Mouse (Mus musculus): ENCODE measurements around the gene Oxsr1.
"Not testable (repeated sequence)": the region's sequence is repeated elsewhere in the genome, so short reads cannot be mapped to it uniquely, and the experiment has no call there.

The Oxsr1 gene

DNA sequence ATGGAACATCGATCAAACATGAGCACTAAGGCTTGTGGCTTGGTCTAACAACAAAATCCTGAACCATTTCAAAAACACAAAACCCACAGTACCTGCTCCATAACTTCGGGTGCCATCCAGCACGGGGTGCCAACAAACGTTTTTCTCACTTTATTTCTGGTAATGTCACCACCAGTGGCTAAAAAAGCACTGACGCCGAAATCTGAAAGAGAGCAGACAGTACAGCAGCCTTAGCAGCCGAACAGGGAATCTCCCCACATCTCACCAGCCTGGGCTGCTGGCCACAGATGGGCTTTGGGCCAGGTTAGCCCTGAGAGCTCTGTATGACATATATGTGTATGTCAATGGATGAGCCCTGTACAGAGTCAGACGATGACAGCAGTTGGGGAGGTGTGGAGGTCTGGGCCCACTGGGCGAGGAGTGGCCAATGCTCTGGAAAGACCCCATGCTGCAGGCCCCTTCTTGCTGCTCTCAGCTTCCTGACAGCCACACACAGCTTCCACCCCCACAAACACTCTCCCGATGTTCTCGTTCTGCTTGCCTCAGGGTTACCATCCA, 53.6 kb downstream of the Oxsr1 start:
- no peak for DNase-seq (ENCODE audit: low spot score)

DNA sequence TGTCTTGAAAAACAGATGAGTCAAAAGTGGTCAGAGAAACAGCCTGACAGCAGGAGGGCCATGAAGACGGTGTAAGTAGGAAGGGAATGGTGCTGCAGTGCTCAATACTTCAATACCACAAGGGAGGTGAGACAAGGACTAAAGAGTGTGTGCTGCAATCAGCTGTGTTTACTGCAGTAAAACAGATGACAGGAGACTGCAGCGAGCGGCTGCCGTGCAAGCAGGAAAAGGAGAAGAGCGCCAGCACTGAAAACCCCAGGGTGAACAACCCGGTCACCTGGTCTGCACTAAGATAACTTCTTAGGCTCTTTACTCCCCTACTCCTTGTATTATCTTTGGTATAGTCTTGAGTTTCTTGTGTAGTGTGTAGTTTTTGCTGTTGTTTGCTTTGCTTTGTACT, 54.1 kb downstream of the Oxsr1 start:
- DNase-seq (ENCODE audit: low spot score), result no peak

DNA sequence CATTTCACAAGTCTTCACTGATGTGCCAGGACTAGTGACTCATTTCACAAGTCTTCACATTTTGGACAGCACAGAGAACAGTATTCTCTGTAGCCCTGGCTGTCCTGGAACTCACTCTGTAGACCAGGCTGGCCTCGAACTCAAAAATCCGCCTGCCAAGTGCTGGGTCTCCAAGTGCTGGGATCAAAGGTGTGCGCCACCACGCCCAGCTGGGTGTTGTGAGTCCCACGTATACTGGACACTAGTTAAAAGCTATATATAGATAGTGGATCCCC, 56.2 kb downstream of the Oxsr1 start:
- DNase-seq (ENCODE audit: low spot score), result not testable (repeated sequence)

DNA sequence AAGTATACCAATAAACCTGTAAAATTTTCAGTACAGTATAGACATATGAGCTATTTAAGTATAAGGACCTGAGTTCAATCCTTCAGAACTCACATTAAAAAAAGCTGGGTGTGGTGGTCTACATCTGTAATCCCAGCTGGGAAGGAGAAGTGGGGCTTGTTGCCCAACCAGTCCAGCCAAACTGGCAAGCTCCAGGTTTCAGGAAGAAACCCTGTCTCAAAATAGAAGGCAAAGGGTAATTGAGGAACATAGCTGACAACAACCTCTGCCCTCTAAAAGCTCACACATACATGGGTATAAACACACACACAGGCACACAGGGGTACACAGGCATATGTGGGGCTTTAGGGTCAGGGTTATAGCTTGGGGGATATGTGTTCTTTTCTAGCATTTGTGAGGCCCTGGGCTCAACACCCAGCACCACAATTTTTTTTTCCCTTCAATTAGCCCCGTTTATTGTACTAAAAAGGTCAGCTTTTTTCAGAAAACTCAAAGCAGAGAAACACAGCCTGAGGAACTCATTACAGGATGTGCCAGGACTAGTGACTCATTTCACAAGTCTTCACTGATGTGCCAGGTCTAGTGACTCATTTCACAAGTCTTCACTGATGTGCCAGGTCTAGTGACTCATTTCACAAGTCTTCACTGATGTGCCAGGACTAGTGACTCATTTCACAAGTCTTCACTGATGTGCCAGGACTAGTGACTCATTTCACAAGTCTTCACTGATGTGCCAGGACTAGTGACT, 56.7 kb downstream of the Oxsr1 start:
- not testable (repeated sequence) for DNase-seq (ENCODE audit: low spot score)

DNA sequence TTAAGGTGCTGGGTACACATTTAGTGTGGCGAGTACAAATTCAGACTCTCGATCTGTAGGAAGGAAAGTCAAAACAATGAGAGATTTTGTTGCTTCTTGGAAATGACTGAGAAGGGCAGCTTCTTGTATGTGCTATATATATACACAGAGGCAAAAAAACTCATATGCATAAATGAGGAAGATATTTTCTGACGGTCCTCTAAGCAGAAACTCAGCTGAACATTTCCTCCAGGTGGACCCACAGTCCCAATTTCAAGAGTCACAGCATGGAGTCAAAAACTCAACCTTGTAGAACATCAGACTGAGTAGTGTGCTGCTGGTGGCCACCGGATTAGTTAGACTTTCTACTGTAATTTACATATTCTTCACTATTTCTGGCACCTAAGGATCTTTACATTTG, 59.2 kb downstream of the Oxsr1 start:
- DNase-seq (ENCODE audit: low spot score), result no peak

DNA sequence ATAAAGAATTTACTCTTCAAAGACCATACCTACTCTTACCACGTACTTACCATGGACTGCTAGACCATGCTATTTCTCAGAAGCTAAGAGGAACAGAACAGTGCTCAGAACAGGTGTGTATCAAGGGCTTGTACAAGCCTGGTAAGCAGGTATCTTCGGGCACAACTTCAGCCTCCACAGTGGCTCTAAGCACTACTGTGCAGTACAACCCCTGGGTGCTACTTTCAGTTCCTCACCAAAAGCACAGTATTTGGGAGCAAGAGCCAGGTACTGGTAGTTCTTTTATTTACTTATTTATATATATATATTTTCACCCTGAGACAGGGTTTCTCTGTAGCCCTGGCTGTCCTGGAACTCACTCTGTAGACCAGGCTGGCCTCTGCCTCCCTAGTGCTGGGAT, 61.4 kb downstream of the Oxsr1 start:
- DNase-seq (ENCODE audit: low spot score), result no peak

DNA sequence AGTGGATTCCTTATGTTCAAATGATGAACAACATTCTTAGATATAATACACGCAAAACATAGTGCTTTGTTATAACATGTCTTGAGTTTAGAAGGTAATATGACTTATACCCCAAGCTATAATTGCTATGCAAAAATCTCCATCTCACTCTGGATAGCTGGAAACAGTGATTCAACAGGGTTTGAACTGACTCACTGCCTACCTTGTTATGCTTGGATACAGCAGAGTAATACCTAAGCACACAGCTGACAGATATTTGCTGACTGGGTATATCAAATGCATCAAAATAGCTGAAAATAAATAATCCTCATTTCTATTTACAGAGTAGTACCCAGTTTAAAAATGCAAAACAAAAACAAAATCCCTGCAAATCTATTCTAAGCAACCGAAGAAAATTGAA, 63.4 kb downstream of the Oxsr1 start:
- DNase-seq (ENCODE audit: low spot score), result no peak

DNA sequence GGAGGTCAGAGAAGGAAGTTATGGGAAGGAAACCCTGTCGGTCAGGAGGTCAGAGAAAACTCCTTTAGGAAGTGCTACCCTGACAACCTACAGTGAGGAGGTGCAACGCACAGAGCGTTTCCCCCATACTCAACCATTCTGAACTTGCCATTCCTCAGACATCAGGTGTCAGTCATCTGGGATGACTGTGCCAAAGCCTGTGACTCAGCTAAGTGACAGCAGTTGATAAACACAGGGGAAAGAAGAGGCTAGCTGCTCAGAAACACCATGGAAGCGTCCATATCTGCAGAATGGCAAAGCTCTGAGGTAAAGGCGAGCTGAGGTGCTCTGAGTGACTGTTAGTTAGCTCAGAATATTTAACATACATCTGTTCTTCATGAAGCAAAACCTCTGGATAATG, 64.1 kb downstream of the Oxsr1 start:
- DNase-seq (ENCODE audit: low spot score), result no peak

DNA sequence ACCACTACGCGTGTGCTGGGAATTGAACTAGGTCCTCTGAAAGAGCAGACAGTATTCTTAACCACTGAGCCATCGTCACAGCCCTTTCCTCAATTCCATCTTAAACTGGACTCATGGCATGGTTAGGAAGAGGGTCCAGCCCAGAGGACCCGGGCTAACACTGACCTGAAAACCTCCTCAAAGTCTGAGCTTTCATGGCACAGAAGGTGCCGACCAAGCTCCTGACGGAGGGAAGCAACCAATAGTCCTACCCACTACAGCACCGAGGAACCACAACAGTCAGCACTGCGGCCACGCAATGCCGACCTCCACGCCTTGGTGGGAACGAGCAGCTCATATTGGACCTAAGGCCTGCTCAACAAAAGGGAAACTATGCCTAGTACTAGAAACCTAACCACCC, 66.1 kb downstream of the Oxsr1 start:
- DNase-seq (ENCODE audit: low spot score), result no peak

DNA sequence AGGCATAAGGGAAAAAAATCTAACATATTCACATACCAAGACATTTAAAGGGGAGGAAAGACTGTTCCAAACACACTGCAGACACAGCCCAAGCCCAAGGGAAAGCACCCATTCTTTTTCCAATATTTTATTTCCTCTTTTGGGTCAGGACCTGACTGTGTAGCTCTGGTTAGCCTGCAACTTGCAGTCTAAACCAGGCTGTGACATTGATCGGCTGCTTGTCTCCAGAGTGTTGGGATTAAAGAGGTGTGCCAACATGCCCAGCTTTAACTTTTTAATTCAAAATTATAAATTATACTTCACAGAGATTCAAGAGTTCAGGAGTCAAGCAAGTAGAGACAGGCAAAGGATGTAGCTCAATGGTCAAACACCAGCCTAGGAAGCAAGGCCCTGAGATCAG, 67.1 kb downstream of the Oxsr1 start:
- no peak for DNase-seq (ENCODE audit: low spot score)

DNA sequence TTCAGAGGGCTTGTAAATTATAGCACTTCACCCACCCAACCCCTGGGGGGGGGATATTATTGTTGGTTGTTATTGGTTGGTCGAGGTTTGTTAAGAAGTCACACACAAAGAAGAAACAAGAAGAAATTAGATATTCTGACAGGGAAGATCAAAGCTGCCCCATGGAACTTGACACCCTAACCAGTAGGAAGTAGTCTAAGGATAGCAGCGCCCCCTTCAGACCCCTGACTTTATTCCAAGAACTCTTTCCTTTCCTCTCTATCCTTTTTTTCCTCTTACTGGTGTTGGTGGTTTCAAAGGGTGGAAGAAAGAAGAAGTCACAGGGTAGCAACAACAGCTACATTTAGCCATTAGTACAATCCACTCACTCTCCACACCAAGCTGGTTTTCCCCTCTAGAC, 68.0 kb downstream of the Oxsr1 start:
- DNase-seq (ENCODE audit: low spot score), result no peak

DNA sequence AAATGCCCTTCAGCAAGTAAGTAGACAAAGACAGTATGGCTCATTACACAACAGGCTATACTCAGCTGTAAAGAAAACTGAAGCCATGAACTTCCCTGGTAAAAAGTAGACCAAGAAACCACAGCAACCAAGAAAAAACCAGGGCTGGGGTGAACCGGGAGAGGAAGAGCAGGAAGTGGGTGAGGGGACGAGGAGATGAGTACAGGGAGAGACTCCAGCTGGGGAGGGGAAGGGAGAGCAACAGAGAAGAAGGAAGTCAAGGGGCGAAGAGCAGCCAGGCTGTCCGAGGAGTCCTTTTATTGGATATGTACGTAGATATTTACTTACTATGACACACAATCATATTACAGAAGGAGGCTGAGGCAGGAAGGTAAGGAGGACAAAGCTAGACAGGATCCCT, 74.2 kb downstream of the Oxsr1 start:
- DNase-seq (ENCODE audit: low spot score), result no peak

DNA sequence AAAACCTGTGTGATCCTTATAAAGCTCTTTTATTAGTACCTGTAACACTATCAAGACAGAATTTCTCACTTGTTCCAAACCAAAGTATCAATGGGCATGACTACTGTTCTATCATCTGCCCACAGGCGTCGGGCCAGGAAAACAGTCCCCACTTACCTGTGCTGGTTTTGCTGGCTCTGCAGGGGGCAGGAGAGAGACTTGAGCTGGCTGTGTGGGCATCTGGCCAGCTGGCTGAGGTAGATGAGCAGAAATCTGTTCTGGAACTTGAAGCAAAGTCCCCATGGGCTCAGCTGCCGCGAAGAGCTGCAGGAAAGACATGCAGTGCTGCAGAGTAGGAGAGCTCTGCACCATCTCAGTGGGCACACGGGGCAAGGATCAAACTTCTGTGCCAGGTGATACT, 75.4 kb downstream of the Oxsr1 start:
- DNase-seq (ENCODE audit: low spot score), result no peak

DNA sequence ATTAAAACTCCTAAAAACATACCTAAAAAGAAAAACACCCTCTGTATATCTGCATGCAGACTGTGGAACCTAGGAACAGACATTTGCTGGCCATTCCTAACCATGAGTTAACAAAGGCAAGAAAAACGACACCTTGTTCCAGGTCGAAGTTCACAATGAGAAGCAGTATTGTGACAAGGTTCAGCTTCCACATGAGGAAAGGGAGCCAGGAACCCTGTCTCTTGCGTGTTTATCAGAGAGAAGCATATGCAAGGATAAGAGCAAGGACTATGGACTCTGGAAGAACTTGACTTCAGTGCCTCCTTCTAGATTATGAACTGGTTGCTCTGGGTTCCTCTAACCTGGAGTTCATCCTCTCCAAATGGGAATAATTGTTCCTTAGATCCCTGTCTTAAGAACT, 78.2 kb downstream of the Oxsr1 start:
- DNase-seq (ENCODE audit: low spot score), result no peak

DNA sequence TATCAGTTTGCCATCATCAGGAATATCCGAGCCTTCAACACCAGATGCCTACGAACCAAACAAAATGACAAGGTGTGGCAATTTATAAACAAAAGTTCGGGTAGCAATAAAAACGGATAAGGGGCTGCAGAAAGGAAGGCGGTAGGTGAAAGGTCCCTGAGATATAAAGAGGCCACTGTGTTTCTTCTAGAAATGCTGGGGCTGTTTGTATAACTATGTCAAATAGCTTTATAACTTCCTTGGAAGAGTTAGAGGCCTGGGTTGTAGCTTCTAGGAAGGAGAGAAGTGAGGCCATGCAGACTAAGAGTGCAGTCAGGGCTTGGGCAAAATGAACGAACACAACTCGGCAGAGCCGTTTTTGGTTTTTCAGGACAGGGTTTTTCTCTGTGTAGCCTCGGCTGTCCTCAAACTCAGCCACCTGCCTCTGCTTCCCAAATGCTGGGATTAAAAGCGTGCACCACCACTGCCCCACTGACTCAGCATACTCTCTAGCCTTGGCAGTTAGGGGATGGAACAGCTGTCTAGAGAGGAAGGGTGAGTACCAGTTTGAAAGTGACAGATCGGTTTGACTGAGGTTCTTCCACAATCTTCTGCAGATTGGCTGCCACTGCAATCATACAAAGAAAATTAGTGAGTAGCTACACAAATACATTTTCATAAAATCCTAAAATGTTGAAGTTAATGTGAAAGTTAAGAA, 80.9 kb downstream of the Oxsr1 start:
- no peak for DNase-seq (ENCODE audit: low spot score)

DNA sequence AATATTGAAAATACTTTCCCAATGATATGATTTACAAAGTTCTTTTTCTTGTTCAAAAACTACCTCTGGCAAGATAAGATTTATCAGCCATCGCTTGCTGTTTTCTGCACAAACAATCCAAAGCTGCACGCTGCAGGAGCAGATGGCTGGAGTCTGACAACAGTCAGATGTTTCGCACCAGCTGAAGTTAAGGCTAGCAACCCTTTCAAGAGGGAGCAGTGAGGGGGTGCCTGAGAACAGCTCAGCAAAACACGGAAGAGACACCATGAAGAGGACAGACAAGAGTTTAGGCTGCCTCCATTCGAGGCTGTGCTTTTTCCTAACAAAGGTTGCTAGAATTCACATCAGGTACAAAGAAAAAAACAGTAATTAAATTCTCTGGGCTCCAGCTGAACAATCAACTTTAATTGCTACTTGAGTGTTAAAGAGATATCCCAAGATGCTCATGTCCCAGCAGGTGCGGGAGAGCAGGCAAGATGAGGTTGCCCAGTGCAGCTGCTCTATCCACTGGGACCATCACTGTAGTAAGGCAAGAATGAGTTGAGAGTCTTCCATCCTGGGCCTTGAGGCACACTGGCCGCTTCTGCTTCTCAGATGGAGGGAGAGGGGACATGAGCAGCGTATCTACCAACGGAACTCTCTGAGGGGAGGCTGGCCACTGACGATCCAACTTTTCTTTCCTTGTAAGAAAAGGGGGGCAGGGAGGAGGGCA, 81.8 kb downstream of the Oxsr1 start:
- no peak for DNase-seq (ENCODE audit: low spot score)

DNA sequence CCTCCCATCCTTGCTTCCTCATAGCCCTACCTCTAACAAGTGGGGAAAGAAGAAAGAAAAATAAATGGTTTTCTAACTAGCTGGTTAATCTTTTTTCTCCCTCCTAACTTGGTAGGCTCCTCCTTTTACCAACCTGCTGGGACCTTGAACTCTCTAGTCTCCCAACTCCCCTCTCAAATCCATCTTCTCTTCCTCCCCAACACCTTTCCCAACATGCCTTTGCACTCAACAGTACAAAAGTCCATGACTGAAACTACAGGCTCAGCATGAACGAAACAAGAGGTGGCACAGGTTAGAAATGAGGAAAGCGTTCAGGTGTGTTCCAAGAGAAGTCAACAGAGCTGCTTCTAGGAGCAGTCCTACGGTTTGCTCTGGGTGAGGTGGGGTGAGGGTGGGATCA, 83.0 kb downstream of the Oxsr1 start:
- no peak for DNase-seq (ENCODE audit: low spot score)

DNA sequence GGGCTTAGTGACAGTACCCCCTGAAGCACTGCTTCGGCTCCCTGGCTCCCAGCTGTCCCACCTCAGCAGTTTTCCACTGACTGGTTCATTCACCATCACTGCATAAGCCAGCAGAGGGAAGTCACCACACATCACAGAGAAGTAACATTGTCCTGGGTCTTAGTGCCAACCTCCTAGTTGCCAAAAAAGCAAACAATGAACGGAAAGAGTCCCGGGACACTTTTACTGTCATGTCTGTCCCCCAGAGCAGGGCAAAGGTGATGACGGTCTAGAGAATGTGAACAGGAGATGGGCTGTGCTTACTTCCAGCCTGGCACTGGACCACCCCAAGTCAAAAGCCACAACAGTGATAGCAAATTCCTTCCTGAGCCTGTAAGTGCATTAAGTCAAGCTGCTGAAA, 83.4 kb downstream of the Oxsr1 start:
- DNase-seq (ENCODE audit: low spot score), result no peak

DNA sequence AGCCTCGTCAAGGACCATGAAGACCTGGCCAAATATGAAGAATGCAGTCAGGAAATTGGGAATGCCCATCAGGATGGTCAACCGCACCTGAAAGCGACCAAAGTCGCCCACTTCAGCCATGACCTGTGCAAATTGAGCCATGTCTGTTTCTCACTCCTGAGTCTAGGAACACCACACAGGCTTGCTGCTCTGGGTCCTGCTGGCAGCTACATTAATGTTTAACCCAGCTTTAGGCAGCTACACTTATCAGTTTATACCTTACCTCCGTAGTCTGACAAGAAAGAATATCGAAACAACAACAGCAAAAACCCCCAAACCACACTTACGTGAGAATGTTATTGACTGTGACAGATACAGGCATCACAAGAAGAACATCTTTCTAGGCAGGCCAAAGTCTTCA, 90.7 kb downstream of the Oxsr1 start:
- no peak for DNase-seq (ENCODE audit: low spot score)

DNA sequence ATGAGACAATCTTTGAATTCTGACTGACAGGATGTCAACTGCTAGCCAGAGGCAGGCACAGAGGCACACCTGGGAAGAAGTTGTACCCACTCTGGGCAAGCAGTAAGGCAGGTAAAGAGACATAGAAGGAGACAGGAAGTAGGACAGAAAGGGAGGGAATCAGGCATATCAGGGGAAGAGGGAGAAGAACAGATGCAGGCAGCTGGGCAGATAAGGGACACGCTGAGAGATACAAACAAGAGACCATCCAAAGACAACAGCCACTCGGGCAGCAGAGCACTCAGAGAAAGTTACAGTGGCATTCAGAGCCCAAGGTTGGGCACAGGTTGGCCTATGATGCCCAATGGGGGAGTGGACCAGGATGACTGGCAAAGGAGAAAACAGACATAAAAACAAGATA, 91.4 kb downstream of the Oxsr1 start:
- no peak for DNase-seq (ENCODE audit: low spot score)

DNA sequence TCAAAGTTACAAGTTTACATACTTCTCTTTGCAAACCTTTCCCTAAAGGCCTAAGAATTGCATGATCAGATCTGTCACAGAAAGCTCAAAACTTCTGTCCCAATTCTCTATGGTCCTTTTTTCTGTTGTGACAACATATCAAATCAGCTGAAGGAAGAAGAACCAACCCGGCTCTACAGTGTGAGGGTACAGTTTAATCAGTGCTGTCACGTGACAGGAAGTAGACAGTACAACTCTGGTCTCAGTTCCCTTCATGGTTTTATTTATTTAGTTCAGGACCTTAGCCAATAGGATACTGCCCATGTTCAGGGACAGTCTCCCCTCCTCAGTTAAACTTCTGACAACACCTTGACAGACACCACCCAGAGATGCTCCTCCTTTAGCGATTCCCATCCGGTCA, 102.0 kb downstream of the Oxsr1 start:
- no peak for DNase-seq (ENCODE audit: low spot score)

DNA sequence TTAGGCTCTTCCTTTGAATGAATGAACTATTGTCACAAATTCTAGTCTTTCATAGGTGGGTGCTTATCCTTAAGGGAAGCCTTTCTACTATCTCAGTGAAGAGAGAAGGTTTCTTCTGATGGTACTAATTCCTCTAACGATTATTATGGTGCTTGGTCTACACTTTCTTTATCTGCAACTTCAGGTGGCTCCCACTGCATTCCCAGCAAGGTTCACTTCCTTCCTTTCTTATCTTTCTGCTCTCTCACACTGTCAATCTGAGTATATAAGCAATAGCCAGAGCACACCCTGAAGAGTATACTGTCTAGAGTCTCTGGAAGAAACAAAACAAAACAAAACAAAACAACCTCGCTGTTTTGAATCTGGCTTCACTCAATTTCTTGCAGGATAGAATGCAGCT, 102.6 kb downstream of the Oxsr1 start:
- no peak for DNase-seq (ENCODE audit: low spot score)

DNA sequence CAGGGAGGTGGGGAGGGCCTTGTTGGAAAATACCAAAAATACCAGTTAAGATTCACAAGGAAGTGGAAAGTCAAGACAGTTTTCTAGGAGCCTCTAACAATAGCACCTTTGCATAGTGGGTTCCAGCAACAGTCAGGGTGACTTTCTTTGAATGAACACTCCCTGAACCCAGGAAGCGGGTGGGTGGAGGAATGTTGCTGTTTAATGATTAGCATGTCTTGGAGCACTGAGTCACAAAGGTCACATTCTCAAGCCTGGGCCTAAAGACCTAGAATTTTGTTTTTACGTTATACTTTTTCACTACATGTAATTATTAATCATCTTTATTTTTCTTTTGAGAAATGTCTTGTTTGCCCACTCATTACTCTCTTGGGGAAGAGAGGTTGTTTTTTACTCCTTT, 106.9 kb downstream of the Oxsr1 start:
- DNase-seq (ENCODE audit: low spot score), result not testable (repeated sequence)

Measured in layer of hippocampus, adult 9-10 months (tissue).